Mouse (Mus musculus): Measurements from ENCODE around the gene Plekhh2.

Gene Plekhh2

GRCm38 (mm10) chr17:84575108-84575507 lies 63.4 kb downstream of the Plekhh2 start:
- DNase-seq = no peak

DNA sequence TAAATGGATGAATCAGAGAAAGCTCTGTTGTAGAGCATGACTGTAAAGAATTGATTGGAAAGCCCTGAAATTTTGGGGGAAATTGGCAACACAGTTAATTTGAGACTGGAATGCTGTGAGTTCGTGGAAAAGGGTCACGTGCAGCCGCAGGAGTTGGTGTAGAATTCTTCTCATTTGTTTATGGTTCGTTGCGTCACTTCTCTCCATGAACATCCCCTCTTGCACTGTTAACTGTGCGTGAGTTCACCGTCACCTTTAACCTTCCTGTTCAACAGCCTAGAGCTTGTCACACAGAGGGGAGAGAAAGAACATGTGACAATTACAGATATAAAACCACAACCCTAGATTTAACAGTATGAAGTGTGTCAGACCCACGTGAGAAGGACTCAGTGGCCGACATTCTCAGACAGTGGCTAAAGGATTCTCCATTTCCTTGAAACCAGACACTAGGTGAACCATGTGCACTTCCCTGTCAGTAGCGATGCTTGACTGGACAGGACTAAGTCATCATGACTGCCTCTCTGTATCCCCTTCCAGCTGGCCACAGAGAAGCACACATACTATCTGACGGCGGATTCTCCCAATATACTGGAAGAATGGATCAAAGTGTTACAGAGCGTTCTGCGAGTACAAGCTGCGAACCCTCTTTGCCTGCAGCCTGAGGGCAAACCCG lies 65.1 kb downstream of the Plekhh2 start:
- no peak for DNase-seq

DNA sequence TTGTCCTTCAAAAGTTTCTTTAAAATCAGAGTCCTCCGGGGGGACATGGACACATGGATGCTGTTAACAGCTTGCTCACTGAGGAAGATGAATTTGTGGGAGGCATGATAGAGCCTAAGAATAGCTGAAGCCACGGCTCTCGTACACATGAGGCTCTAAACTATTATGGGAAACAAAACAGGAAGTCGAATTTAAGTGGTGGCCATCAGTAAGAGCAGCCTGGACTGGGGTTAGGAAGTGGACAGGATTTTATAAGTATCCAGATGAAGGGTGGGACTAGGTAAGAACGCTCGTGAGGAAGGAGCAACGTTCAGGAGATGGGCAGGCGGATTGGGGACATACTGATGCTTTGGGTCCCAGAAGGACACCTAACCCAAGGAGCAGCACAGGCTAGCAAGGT lies 67.6 kb downstream of the Plekhh2 start:
- no peak for DNase-seq

- no peak for DNase-seq
Observed at GRCm38 (mm10) chr17:84579817-84580216, 68.1 kb downstream of the Plekhh2 start.

DNA sequence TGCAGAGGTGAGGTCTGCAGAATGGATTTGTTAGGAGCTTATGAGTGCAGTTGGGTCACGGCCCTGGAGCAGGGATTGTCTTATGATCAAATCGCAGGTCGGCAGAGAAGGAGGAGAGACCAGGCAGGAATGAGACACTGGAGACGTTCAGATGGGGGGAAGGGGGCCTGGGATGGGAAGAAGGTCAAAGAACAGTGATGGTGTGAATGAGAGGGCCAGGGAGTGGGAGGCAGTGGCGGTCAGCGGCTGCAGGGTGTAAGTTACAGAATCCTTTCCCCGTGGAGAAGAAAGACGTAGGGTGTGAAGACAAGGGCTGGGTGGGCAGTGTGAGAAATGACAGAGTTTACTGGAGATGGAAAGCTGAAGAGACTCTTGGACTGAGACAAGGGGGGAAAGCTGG lies 69.1 kb downstream of the Plekhh2 start:
- DNase-seq = no peak

GRCm38 (mm10) chr17:84581740-84582414 lies 70.2 kb downstream of the Plekhh2 start:
- DNase-seq = no peak

DNA sequence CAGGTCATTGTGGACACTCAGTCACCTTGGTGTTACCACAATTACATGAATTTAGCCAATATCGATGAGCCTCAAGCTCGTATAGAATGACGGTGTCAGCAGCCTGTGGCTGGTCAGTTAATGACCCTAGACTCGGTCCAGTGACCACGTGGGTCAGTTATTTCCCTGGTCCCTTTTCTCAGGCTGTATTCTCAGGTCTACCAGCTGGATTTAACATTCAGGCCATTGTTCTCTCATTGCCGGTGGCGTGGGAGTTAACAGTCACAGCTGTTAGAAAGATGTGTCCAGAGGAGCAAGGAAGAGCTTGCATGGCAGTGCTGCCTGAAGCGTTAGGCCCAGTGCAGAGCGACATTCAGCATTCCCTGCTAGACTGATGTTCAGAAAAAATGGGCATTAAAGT lies 72.4 kb downstream of the Plekhh2 start:
- DNase-seq = no peak

DNA sequence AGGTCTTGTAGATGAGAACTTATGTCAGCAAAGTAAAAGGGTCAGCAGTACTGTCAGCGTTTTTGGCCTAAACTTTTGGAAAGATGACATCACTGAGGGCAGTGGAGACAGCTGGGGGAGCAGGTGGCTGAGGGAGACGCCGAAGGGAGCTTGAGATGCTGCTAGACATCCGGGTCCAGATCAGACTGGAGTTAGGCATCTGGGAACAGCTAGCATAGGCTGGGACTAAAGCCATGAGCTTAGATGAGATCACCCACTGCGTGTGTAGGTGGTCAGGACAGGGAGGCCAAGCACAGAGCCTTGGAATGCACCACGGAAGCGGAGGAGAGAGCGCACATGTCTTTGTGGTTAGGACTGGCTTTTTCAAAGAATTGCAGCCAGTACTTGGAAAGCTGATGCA lies 73.4 kb downstream of the Plekhh2 start:
- DNase-seq = peak; percentile 40

DNA sequence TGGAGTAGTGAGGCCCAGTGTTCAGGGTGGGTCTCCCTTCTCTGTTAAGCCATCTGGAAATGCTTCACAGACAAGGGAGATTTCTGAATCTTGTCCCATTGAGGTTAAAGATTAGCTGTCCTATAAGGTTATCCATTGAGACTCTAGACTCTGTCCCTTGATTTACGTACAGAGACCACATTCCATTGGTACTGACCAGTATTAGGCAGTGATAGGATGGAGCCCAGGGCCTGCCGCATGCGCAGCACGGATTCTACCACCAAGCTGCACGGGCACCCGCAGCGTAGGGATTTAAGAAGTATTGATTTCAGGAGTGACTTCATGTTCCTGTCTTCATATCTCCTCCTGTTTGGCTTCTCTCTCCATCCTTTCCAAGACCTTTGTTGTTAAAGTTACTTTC lies 78.4 kb downstream of the Plekhh2 start:
- no peak for DNase-seq

- DNase-seq = no peak
Observed at GRCm38 (mm10) chr17:84591431-84592150, 79.9 kb downstream of the Plekhh2 start.

DNA sequence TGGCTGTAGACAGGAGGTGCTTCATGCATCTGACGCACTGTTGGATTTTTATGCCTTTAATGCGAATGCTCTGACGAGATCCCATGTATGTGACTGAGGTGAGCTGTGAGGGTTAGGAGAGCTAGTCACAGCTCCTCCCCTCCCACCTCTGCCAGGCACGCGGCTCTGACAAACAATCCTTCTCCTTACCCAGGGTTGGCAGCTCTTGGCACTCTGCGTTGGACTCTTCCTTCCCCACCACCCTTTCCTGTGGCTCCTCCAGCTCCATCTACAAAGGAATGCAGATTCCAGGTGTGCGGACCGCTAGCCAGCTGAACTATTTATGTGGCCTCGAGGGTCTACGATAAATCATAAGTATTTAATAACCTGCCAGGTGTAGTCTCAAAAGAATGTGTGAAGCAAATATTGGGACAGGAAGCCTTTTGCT lies 84.3 kb downstream of the Plekhh2 start:
- DNase-seq = peak; percentile 31

DNA sequence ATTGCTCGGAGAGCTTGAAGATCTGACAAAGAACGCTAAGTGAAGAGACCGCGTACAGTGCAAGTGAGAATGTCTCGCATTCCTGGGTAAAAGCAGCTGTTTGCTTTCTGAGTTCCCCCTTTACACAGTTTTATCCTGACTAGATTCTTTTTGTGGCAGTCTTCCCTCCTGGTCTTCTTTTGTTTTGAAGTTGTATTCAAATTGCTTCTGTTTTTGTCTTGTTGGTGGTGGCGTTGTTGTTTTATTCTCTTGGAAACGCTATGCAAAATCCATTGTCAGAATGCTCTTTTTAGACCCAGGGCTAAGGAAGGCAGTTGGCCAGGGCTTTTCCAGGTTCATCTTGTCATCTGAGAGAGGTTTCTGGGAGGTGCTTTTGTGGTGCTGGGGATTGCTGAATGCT lies 84.8 kb downstream of the Plekhh2 start:
- DNase-seq = no peak

DNA sequence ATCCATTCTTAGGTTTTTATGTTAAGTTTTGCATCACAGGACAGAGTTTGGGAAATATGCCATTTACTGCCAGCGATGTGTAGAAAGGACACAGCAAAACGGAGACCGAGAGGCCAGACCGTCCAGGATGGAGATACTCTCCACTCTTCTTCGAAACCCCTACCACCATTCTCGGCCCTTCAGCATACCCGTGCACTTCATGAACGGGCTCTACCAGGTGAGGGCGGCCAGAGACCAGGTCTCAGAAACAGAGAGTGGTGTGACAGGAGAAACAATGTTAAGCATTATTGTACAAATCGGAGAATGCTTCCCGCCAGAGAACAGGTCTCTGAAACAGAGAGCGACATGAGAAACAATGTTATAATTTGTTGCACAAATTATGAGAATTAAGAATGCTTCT lies 86.2 kb downstream of the Plekhh2 start:
- DNase-seq = no peak

DNA sequence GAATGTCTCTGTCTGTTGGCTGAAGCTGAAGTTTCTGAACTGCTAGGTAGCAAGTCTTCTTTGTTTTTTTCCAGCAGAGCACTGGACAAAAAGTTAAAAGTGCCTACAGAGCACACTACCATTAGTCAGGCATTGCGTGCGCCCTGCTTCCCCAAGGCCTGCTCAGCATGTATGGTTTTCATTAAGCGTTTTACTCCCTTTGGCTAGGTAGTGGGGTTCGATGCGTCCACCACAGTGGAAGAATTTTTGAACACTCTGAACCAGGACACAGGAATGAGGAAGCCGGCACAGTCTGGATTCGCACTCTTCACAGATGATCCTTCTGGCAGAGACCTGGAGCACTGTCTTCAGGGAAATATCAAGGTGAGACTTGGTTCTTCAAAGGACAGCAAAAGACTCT lies 87.2 kb downstream of the Plekhh2 start:
- no peak for DNase-seq

- no peak for DNase-seq
Observed at GRCm38 (mm10) chr17:84600051-84600983, 88.6 kb downstream of the Plekhh2 start.

DNA sequence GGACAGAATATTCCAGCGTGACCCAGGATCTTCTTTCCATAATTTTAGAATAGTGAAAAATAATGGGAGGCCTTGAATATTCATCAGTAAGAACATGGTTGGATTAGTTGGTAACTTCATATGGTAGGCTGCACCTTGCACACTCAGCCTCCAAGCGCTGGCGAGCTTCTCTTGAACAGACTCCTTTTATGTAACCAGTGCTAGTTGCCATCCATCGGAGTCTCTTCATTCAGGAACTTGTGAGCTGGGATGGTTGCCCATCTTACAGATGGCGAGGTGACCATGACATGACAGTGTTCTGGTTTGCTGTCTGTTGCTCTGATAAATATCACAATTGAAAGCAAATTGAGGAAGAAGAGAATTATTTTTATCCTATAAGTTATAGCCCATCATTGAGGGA lies 90.1 kb downstream of the Plekhh2 start:
- DNase-seq = no peak

- DNase-seq = peak; percentile 90
Observed at GRCm38 (mm10) chr17:84603202-84603627, 91.5 kb downstream of the Plekhh2 start.

DNA sequence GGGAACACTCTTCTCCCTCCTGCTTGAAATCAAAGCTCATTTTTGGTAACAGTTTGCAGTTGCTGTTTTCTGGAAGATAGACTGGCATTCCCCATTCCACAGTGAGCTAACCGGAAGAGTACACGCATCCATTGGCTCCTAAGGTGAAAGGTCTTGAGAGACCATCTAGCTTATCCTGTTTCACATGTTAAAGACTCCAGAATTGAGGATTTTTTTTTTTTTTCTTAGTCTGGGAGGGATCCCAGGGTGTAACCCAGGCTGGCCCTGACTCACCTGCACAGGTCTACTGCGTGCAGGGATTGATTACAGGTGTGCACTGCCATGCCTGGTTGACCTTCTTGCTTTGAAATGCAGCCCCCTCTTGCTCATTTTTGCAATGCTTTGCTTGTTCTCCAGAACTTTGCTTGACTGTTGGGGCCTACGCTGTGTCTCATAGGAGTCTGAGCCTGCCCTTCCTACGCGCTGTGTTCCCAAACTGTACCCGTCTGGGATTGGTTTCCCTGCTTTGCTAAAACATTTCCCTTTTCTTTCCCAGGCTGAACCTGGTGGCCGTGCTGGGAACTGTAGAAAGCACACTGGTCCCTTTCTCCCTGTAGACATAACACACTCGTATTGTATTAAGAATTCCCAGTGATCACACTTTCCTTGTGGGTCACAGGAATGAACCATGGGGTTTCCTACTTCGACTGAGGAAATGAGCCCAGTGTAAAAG lies 92.2 kb downstream of the Plekhh2 start:
- no peak for DNase-seq

DNA sequence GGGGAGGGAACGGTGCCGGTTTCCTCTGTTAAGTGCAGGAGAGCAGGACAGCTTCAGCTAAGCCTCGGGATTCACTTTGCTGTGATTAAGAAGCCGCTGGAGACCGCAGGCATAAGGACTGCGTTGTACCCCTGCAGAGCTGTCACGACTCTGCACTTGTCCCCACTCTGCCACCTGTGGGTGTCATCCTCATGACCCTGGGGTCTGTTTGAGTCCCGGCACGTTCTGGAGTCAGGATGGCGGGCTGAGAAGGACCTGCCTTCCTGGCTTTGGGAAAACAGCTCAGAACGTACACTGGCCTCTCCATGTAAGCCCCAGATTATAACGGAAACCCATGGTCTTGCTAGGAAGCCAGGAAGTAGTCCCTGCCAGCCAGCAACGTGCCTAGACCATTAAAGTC lies 95.3 kb downstream of the Plekhh2 start:
- no peak for DNase-seq

DNA sequence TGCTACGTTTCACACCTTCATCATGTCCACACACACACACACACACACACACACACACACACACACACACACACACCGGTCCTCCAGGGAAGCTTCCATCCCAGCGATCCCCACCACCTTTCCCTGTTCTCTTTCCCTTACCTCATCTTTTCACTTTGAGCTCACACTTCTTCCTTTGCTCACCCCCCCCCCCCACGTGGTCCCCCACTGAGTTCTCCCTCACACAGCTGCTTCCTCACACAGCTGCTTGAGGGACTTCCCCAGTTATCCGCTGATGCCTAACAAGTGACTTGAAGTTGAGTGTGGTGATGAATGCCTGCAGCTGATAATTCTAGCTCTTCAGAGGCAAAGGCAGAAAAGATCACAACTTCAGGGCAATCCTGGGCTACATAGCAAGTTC lies 95.9 kb downstream of the Plekhh2 start:
- DNase-seq = no peak

DNA sequence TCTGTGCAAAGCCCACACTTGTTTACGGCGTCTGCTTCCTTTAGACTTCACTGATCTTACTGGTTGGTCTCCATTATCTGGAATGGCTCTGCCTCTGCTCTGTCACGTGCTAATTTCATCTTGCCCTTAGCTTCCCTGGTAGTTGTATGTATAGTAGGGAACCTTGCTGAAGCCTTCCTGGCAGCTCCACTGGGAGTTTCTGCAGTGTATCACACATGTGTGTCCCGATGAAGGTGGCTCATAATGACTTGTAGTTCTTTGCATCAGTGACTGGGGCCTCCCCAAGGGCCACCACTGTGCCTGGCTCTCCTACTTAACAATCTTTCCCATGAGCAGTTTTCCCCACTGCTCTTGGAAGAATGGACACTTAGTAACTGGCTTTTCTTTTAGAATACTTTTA lies 96.9 kb downstream of the Plekhh2 start:
- no peak for DNase-seq

DNA sequence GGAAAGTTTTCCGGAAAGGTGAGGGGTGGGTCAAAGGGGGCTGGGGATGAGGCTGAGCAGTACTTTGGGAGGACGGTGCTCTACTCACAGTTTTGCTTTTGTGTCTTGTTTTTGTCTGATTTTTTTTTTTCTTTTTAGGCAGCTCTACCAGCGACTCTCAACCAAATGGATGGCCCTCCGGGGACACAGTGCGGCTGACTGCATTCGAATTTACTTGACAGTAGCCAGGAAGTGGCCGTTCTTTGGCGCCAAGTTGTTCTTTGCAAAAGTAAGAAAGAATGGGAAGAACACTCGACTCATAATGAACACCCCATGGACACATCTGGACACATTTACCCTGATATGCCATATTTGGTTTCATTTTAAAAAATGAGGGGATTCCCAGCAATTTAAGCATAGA lies 99.8 kb downstream of the Plekhh2 start:
- no peak for DNase-seq

Data from lung, postnatal 10 days (tissue).